Mouse (Mus musculus): ENCODE results near the gene Smim8. TPM values are rescaled to one million over a fixed set of nuclear protein-coding genes. Genes with fewer than 3 reads are reported as not detected.
"Not testable (repeated sequence)": the region's sequence is repeated elsewhere in the genome, so short reads cannot be mapped to it uniquely, and the experiment has no call there.

Smim8 gene
- polyA plus RNA-seq, 1 experiment from 2014 or later = 49.5 TPM

- not testable (repeated sequence) for H3K9me3 ChIP-seq (ENCODE audit: control insufficient read depth, low read length); H3K4me1 ChIP-seq (replicated peaks; ENCODE audit: control insufficient read depth, insufficient read depth, low read length); H3K27me3 ChIP-seq (ENCODE audit: control insufficient read depth, insufficient read depth, low read depth, low read length); H3K9ac ChIP-seq (ENCODE audit: low read length); H3K27ac ChIP-seq (ENCODE audit: low read length); H3K4me2 ChIP-seq (ENCODE audit: low read depth, low read length); ATAC-seq (ENCODE audit: low read depth); H3K4me3 ChIP-seq (ENCODE audit: low read length); H3K36me3 ChIP-seq (ENCODE audit: control insufficient read depth, insufficient read depth, low read length)
- WGBS = 84% methylated on average over 3 of the region's 3 CpGs
Observed at GRCm38 (mm10) chr4:34725710-34726109, 52.5 kb downstream of the Smim8 start.

- no peaks in the 10 kb centered on the region for H3K27me3 ChIP-seq (ENCODE audit: control insufficient read depth, insufficient read depth, low read depth, low read length)
- H3K9ac ChIP-seq (ENCODE audit: low read length) = no peak overlapping the region
- no peak overlapping the region for H3K4me3 ChIP-seq (ENCODE audit: low read length)
- H3K27ac ChIP-seq (ENCODE audit: low read length) = no peak overlapping the region
- peaks cover 1% of the 10 kb centered on the region for H3K9me3 ChIP-seq (ENCODE audit: control insufficient read depth, low read length)
- H3K36me3 ChIP-seq (ENCODE audit: control insufficient read depth, insufficient read depth, low read length) = no peaks in the 10 kb centered on the region
- no peak overlapping the region for H3K4me2 ChIP-seq (ENCODE audit: low read depth, low read length)
- 66% methylated on average over 4 of the region's 4 CpGs for WGBS
- no peaks in the 10 kb centered on the region for H3K4me1 ChIP-seq (replicated peaks; ENCODE audit: control insufficient read depth, insufficient read depth, low read length)
- no peak for ATAC-seq (ENCODE audit: low read depth)
Observed at GRCm38 (mm10) chr4:34724306-34724705, 53.9 kb downstream of the Smim8 start.

- no peak for ATAC-seq (ENCODE audit: low read depth)
- H3K4me1 ChIP-seq (replicated peaks; ENCODE audit: control insufficient read depth, insufficient read depth, low read length) = no peaks in the 10 kb centered on the region
- WGBS = 63% methylated on average over 4 of the region's 4 CpGs
- H3K36me3 ChIP-seq (ENCODE audit: control insufficient read depth, insufficient read depth, low read length) = no peaks in the 10 kb centered on the region
- no peak overlapping the region for H3K27ac ChIP-seq (ENCODE audit: low read length)
- H3K4me2 ChIP-seq (ENCODE audit: low read depth, low read length) = no peak overlapping the region
- H3K27me3 ChIP-seq (ENCODE audit: control insufficient read depth, insufficient read depth, low read depth, low read length) = no peaks in the 10 kb centered on the region
- H3K9me3 ChIP-seq (ENCODE audit: control insufficient read depth, low read length) = peaks cover 5% of the 10 kb centered on the region
- H3K4me3 ChIP-seq (ENCODE audit: low read length) = no peak overlapping the region
- no peak overlapping the region for H3K9ac ChIP-seq (ENCODE audit: low read length)
Observed at GRCm38 (mm10) chr4:34723186-34723585, 55.0 kb downstream of the Smim8 start.

- H3K4me3 ChIP-seq (ENCODE audit: low read length) = no peak overlapping the region
- no peak overlapping the region for H3K9ac ChIP-seq (ENCODE audit: low read length)
- no peaks in the 10 kb centered on the region for H3K36me3 ChIP-seq (ENCODE audit: control insufficient read depth, insufficient read depth, low read length)
- no peak for ATAC-seq (ENCODE audit: low read depth)
- H3K4me2 ChIP-seq (ENCODE audit: low read depth, low read length) = no peak overlapping the region
- H3K9me3 ChIP-seq (ENCODE audit: control insufficient read depth, low read length) = peaks cover 5% of the 10 kb centered on the region
- H3K4me1 ChIP-seq (replicated peaks; ENCODE audit: control insufficient read depth, insufficient read depth, low read length) = no peaks in the 10 kb centered on the region
- 87% methylated on average over 7 of the region's 7 CpGs for WGBS
- no peaks in the 10 kb centered on the region for H3K27me3 ChIP-seq (ENCODE audit: control insufficient read depth, insufficient read depth, low read depth, low read length)
- no peak overlapping the region for H3K27ac ChIP-seq (ENCODE audit: low read length)
Observed at GRCm38 (mm10) chr4:34720127-34720895, 57.9 kb downstream of the Smim8 start.

GRCm38 (mm10) chr4:34719421-34719820 lies 58.8 kb downstream of the Smim8 start:
- 96% methylated on average over 12 of the region's 12 CpGs for WGBS
- no peak for ATAC-seq (ENCODE audit: low read depth)
- no peak overlapping the region for H3K27ac ChIP-seq (ENCODE audit: low read length)
- H3K9ac ChIP-seq (ENCODE audit: low read length) = no peak overlapping the region
- H3K4me1 ChIP-seq (replicated peaks; ENCODE audit: control insufficient read depth, insufficient read depth, low read length) = no peaks in the 10 kb centered on the region
- H3K9me3 ChIP-seq (ENCODE audit: control insufficient read depth, low read length) = peaks cover 5% of the 10 kb centered on the region
- no peak overlapping the region for H3K4me2 ChIP-seq (ENCODE audit: low read depth, low read length)
- H3K4me3 ChIP-seq (ENCODE audit: low read length) = no peak overlapping the region
- no peaks in the 10 kb centered on the region for H3K27me3 ChIP-seq (ENCODE audit: control insufficient read depth, insufficient read depth, low read depth, low read length)
- H3K36me3 ChIP-seq (ENCODE audit: control insufficient read depth, insufficient read depth, low read length) = no peaks in the 10 kb centered on the region

Other genes starting within 250 kb of the Smim8 start
- 20.0 and 26.0 TPM in 2 replicates for gene Akirin2, start 227.5 kb downstream of the Smim8 start, polyA plus RNA-seq (2015; fragmentation: Nextera tagmentation; extraction: Ambion mirVana)
- 84.9 TPM in 2 replicates for gene Orc3, start 163.5 kb downstream of the Smim8 start, polyA plus RNA-seq (2015; fragmentation: Nextera tagmentation; extraction: Ambion mirVana)
- gene Rars2, start 163.5 kb downstream of the Smim8 start, polyA plus RNA-seq (2015; fragmentation: Nextera tagmentation; extraction: Ambion mirVana) = 58.5 and 59.2 TPM in 2 replicates
- 55.2 and 63.6 TPM in 2 replicates for gene Slc35a1, start 91.0 kb downstream of the Smim8 start, polyA plus RNA-seq (2015; fragmentation: Nextera tagmentation; extraction: Ambion mirVana)
- gene Cfap206, start 48.2 kb downstream of the Smim8 start, polyA plus RNA-seq (2015; fragmentation: Nextera tagmentation; extraction: Ambion mirVana) = 11.1 and 13.2 TPM in 2 replicates
- not detected in 2 replicates for gene Gm136, start 22.2 kb downstream of the Smim8 start, polyA plus RNA-seq (2015; fragmentation: Nextera tagmentation; extraction: Ambion mirVana)
- gene Zfp292, start 104.5 kb upstream of the Smim8 start, polyA plus RNA-seq (2015; fragmentation: Nextera tagmentation; extraction: Ambion mirVana) = 16.2 and 16.5 TPM in 2 replicates
- not detected in 2 replicates for gene Cga, start 115.4 kb upstream of the Smim8 start, polyA plus RNA-seq (2015; fragmentation: Nextera tagmentation; extraction: Ambion mirVana)